Mouse (Mus musculus) liver, postnatal 0 days (tissue): Measurements from ENCODE around the gene Gm2a.

Source experiments
- CTCF ChIP-seq: sonication (generic); IDR thresholded peaks from 2 replicates; pipeline ENCODE4 v1.5.1; 2016; ENCODE audit warnings: antibody characterized with exemption, low read depth
- EP300 ChIP-seq: IDR thresholded peaks from 2 replicates; pipeline ENCODE4 v1.6.1; 2016; ENCODE audit warnings: antibody characterized with exemption, low read depth, mild to moderate bottlenecking

DNA sequence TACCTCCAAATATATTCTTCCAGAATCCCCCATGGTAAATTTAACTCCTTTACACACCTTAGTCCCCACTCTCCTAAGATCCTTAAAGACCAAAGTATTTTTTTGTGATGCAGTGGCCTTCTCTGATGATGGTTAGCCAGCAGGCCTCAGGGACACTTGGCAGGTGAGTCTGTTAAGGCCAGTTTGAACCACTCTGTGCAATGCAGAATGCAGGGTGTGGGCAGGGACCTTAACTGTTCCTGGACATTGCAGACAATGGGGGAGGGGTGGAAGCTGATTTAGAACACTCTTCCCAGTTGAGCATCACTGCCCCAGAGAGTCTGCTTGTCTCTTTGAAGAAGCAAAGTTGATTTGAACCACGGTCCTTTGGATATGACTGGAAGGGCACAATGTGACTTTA lies 48.9 kb downstream of the Gm2a start:
- no peak for TF ChIP-seq EP300
- TF ChIP-seq CTCF = no peak
